Mouse (Mus musculus) myocyte (in vitro differentiated cells): ENCODE measurements around the gene Epb41l5. TPM values are rescaled to one million over a fixed set of nuclear protein-coding genes. Genes with fewer than 3 reads are reported as not detected.

ENCODE experiments used
- H3K27me3 ChIP-seq: one replicate; pipeline ENCODE4 v1.6.1; 2011; ENCODE audit not compliant: control insufficient read depth, insufficient read depth, insufficient read length
- H3K36me3 ChIP-seq: one replicate; pipeline ENCODE4 v1.6.1; 2011; ENCODE audit not compliant: control insufficient read depth, insufficient read depth
- H3K4me2 ChIP-seq: one replicate; pipeline ENCODE4 v1.6.1; 2011; ENCODE audit warnings: low read depth, control low read depth
- H3K4me3 ChIP-seq: one replicate; pipeline ENCODE4 v1.5.1; 2011; ENCODE audit warnings: mild to moderate bottlenecking, control low read depth, moderate library complexity
- H3K79me2 ChIP-seq: one replicate; pipeline ENCODE4 v1.6.1; 2011; ENCODE audit not compliant: control insufficient read depth, insufficient read depth
- H3ac ChIP-seq: one replicate; pipeline ENCODE4 v1.6.1; 2011; ENCODE audit not compliant: control insufficient read depth, insufficient read length
- CEBPB ChIP-seq: IDR thresholded peaks from 2 replicates; pipeline ENCODE4 v1.6.1; 2011; ENCODE audit warnings: mild to moderate bottlenecking, moderate library complexity; ENCODE audit not compliant: poor library complexity, insufficient read depth, severe bottlenecking
- E2F4 ChIP-seq: IDR thresholded peaks from one replicate; pipeline ENCODE4 v1.6.1; 2011; ENCODE audit warnings: mild to moderate bottlenecking, control low read depth, moderate library complexity; ENCODE audit not compliant: insufficient read depth
- MAX ChIP-seq: IDR thresholded peaks from one replicate; pipeline ENCODE4 v1.6.1; 2011; ENCODE audit warnings: low read depth, mild to moderate bottlenecking, control low read depth
- MYOD1 ChIP-seq, 3 experiments: IDR thresholded peaks; one replicate each; pipeline ENCODE4 v1.6.1; 2011; ENCODE audit warnings: control low read depth in 2 of 3, low read depth in 2 of 3, mild to moderate bottlenecking in 2 of 3, moderate library complexity in 1 of 3; ENCODE audit not compliant: insufficient read length in 2 of 3, control insufficient read depth in 1 of 3
- MYOG ChIP-seq, 3 experiments: IDR thresholded peaks; one replicate each; pipeline ENCODE4 v1.6.1; 2011; ENCODE audit warnings: control low read depth in 2 of 3, low read depth in 2 of 3, mild to moderate bottlenecking in 2 of 3; ENCODE audit not compliant: insufficient read length in 2 of 3, control insufficient read depth in 1 of 3, insufficient read depth in 1 of 3
- POLR2A ChIP-seq: IDR thresholded peaks from one replicate; pipeline ENCODE4 v1.6.1; 2011; ENCODE audit warnings: low read depth, mild to moderate bottlenecking, control low read depth, moderate library complexity; ENCODE audit not compliant: insufficient read length
- POLR2AphosphoS2 ChIP-seq: IDR thresholded peaks from one replicate; pipeline ENCODE4 v1.6.1; 2011; ENCODE audit warnings: low read depth, control low read depth; ENCODE audit not compliant: insufficient read length
- REST ChIP-seq: IDR thresholded peaks from one replicate; pipeline ENCODE4 v1.6.1; 2011; ENCODE audit warnings: mild to moderate bottlenecking, control low read depth, moderate library complexity; ENCODE audit not compliant: insufficient read depth, insufficient read length
- SRF ChIP-seq: IDR thresholded peaks from one replicate; pipeline ENCODE4 v1.6.1; 2011; ENCODE audit warnings: low read depth; ENCODE audit not compliant: control insufficient read depth, insufficient read length
- TCF12 ChIP-seq: IDR thresholded peaks from one replicate; pipeline ENCODE4 v1.6.1; 2011; ENCODE audit warnings: mild to moderate bottlenecking, control low read depth; ENCODE audit not compliant: poor library complexity, insufficient read depth, severe bottlenecking
- TCF3 ChIP-seq: IDR thresholded peaks from one replicate; pipeline ENCODE4 v1.6.1; 2011; ENCODE audit warnings: low read depth, control low read depth; ENCODE audit not compliant: insufficient read length
- USF1 ChIP-seq: IDR thresholded peaks from one replicate; pipeline ENCODE4 v1.6.1; 2011; ENCODE audit warnings: low read depth, mild to moderate bottlenecking, control low read depth, moderate library complexity
- polyA plus RNA-seq: library from polyadenylated mRNA; unstranded; fragments of >200 nt; fragmentation: generic; extraction: Trizol; gene quantifications from one replicate; pipeline ENCODE4 v1.2.1, GENCODE M21; 2012; ENCODE audit warnings: missing spikeins

The Epb41l5 gene
- polyA plus RNA-seq, 1 experiment, result 2.1 TPM

DNA sequence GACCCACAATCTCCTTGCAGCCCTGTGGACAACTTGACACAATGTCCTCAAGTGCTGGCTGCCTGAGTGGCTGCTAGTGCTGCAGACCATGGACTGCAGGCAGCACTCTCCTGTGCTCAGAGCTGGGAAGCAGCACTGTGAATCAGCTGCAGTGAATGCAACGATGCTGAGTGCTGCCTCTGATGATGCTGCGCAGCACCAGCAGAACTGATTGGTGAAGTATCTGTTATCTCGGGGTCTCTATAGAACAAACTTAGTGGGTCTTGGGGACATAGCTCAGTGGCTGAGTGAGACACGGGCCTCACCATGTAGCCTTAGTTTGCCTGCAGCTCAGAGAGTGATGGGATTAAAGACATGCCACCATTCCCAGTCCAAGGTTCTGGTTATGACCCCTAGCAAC, 103.1 kb downstream of the Epb41l5 start:
- Histone ChIP-seq H3ac (no peak overlapping the region), H3K27me3 (no peaks in the 10 kb centered on the region), H3K4me3 (no peak overlapping the region), H3K79me2 (no peaks in the 10 kb centered on the region), H3K4me2 (no peak overlapping the region), H3K36me3 (no peaks in the 10 kb centered on the region)
- TF ChIP-seq SRF (no peak), USF1 (no peak), CEBPB (no peak), TCF12 (no peak), POLR2A (no peak)

DNA sequence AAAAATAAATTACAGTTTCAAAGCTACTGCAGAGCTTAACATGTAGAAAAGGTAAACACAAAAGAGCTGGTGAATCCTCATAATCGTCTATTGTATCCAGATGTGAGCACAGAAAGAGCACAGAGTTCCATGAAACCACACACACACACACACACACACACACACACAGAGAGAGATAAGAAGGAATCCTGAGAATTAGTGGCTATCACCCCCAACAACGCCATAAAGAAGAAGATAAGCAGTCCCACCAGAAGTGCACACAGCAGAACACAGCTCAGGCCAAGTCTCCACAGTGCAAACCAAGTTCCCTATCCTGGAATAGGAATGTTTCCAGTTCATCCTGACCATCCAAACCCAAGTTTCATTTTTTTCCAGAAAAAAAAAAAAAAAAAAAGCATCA, 103.6 kb downstream of the Epb41l5 start:
- H3K36me3 ChIP-seq, result no peaks in the 10 kb centered on the region
- no peak overlapping the region for H3K4me2 ChIP-seq
- no peak for TF ChIP-seq TCF12
- no peak for TF ChIP-seq USF1
- no peak for TF ChIP-seq MYOD1 (IDR thresholded peaks at IDR 0.05; ENCODE audit: control insufficient read depth in 1 of 3, insufficient read length in 2 of 3, low read depth in 2 of 3)
- TF ChIP-seq POLR2A, result no peak
- TF ChIP-seq CEBPB, result no peak
- TF ChIP-seq MYOG (IDR thresholded peaks at IDR 0.05; ENCODE audit: control insufficient read depth in 1 of 3, insufficient read depth in 1 of 3, insufficient read length in 2 of 3, low read depth in 2 of 3), result no peak
- no peak for TF ChIP-seq POLR2AphosphoS2
- no peak for TF ChIP-seq MAX
- TF ChIP-seq TCF3, result no peak
- no peak for TF ChIP-seq REST
- TF ChIP-seq E2F4, result no peak
- H3K4me3 ChIP-seq, result no peak overlapping the region
- no peak overlapping the region for H3ac ChIP-seq
- H3K27me3 ChIP-seq, result no peaks in the 10 kb centered on the region
- H3K79me2 ChIP-seq, result no peaks in the 10 kb centered on the region

DNA sequence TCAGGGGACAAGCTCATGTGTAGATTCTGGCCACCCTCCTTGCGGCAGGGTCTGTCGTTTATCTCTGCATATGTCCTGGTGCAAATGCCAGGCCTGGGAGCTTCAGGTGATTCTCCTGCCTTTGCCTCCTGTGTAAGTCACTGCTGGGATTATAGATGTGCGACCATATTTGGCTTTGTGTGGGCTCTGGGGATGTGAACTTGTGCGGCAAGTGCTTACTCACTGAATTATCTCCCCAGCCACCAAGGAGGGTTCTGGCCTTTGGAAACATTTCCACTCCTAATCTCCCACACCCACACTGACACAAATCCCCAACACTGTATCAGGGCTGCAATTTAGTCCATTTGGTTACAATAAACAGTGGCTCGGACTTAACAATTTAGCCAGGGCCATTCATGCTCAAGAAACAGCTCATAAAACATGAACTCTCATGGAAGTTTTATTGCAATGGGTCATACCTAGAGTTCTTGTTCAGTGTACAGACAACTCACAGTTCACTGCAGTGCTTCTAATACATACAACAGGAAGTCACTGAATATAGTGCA, 104.1 kb downstream of the Epb41l5 start:
- Histone ChIP-seq H3K4me3 (no peak overlapping the region), H3K36me3 (no peaks in the 10 kb centered on the region), H3ac (no peak overlapping the region), H3K27me3 (no peaks in the 10 kb centered on the region), H3K79me2 (no peaks in the 10 kb centered on the region), H3K4me2 (no peak overlapping the region)
- TF ChIP-seq SRF, result peak; percentile 69
- no peak for TF ChIP-seq POLR2AphosphoS2
- no peak for TF ChIP-seq POLR2A

DNA sequence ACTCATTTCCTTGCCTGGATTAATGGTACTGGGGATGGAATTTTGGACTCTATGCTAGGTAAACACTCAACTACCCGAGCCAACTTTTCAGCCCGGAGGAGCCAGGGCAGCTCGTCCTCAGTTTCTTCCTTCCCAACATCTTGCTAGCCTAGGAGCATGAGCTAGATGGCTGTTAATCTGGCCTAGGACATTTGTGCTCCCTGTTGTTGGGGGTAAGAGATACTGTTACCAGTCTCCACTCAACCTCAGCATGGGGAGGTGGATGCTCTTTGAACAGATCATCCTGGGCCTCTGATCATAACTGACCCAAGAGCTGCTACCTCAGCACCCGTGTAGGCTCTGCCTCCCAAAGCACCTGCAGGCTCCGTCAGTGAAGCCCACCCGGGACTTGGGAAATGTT, 105.5 kb downstream of the Epb41l5 start:
- Histone ChIP-seq H3K27me3 (no peaks in the 10 kb centered on the region), H3K36me3 (no peaks in the 10 kb centered on the region), H3K4me2 (no peak overlapping the region), H3ac (no peak overlapping the region), H3K4me3 (no peak overlapping the region), H3K79me2 (no peaks in the 10 kb centered on the region)
- TF ChIP-seq USF1, result no peak
- no peak for TF ChIP-seq MYOD1 (IDR thresholded peaks at IDR 0.05; ENCODE audit: control insufficient read depth in 1 of 3, insufficient read length in 2 of 3, low read depth in 2 of 3)
- TF ChIP-seq CEBPB, result no peak
- TF ChIP-seq TCF3, result no peak
- TF ChIP-seq E2F4, result no peak
- no peak for TF ChIP-seq TCF12

DNA sequence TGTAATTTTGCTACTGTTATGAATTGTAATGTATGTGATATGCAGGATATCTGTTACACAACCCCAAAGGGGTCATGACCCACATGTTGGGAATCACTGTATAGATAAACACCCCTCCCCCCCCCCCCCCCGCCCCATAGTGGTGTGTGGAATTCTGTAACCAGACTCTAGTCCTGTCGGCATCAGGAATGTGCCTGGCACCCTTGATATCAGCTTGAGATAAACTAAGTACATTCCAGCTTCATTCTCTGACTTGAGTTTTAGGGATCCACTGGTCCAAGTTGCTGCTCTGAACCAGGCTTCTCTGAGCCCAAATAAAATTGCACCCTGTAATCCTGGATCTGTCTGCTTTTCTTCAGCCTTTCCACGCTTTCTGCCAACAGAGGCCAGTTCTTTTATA, 107.2 kb downstream of the Epb41l5 start:
- Histone ChIP-seq H3K79me2 (no peaks in the 10 kb centered on the region), H3K4me3 (no peak overlapping the region), H3K27me3 (no peaks in the 10 kb centered on the region), H3ac (no peak overlapping the region), H3K36me3 (no peaks in the 10 kb centered on the region), H3K4me2 (peak overlapping the region; percentile 20)
- TF ChIP-seq POLR2AphosphoS2 (no peak), MYOG (IDR thresholded peaks at IDR 0.05; ENCODE audit: control insufficient read depth in 1 of 3, insufficient read depth in 1 of 3, insufficient read length in 2 of 3, low read depth in 2 of 3) (no peak), TCF12 (no peak), TCF3 (no peak), CEBPB (no peak), E2F4 (no peak), MYOD1 (IDR thresholded peaks at IDR 0.05; ENCODE audit: control insufficient read depth in 1 of 3, insufficient read length in 2 of 3, low read depth in 2 of 3) (no peak), SRF (no peak), REST (no peak), USF1 (no peak), MAX (no peak), POLR2A (no peak)
